Mouse (Mus musculus): ENCODE data around the gene Ttc27. TPM values are rescaled to one million over a fixed set of nuclear protein-coding genes. Genes with fewer than 3 reads are reported as not detected.

Ttc27 gene
- polyA plus RNA-seq, 1 experiment from 2014 or later = 17.1 TPM

- ATAC-seq (ENCODE audit: low read depth) (no peak), DNase-seq (no peak)
- Histone ChIP-seq H3K4me3 (replicated peaks) (no peak overlapping the region), H3K9me3 (replicated peaks) (no peaks in the 10 kb centered on the region), H3K27ac (no peak overlapping the region), H3K4me2 (no peak overlapping the region), H3K27me3 (no peaks in the 10 kb centered on the region), H3K36me3 (peaks cover 12% of the 10 kb centered on the region), H3K4me1 (replicated peaks) (no peaks in the 10 kb centered on the region), H3K9ac (no peak overlapping the region)
- 82% methylated on average over 5 of the region's 5 CpGs for WGBS (ENCODE audit: insufficient replicate concordance)
Observed at GRCm38 (mm10) chr17:74753628-74754104, 36.1 kb downstream of the Ttc27 start.

- Histone ChIP-seq H3K27ac (no peak overlapping the region), H3K9me3 (replicated peaks) (no peaks in the 10 kb centered on the region), H3K4me1 (replicated peaks) (no peaks in the 10 kb centered on the region), H3K4me3 (replicated peaks) (no peak overlapping the region), H3K36me3 (peaks cover 15% of the 10 kb centered on the region), H3K9ac (no peak overlapping the region), H3K4me2 (no peak overlapping the region), H3K27me3 (no peaks in the 10 kb centered on the region)
- no peak for DNase-seq
- 83% methylated on average over 11 of the region's 11 CpGs for WGBS (ENCODE audit: insufficient replicate concordance)
- ATAC-seq (ENCODE audit: low read depth) = no peak
Observed at GRCm38 (mm10) chr17:74754369-74755118, 37.0 kb downstream of the Ttc27 start.

- WGBS (ENCODE audit: insufficient replicate concordance) = 61% methylated on average over 9 of the region's 9 CpGs
- Histone ChIP-seq H3K9me3 (replicated peaks) (no peaks in the 10 kb centered on the region), H3K27me3 (no peaks in the 10 kb centered on the region), H3K27ac (no peak overlapping the region), H3K4me3 (replicated peaks) (no peak overlapping the region), H3K36me3 (peaks cover 14% of the 10 kb centered on the region; the same call in 1 of the 2 replicates), H3K4me2 (no peak overlapping the region), H3K4me1 (replicated peaks) (no peaks in the 10 kb centered on the region; the same call in 1 of the 2 replicates), H3K9ac (no peak overlapping the region)
- ATAC-seq (ENCODE audit: low read depth) (no peak), DNase-seq (no peak)
Observed at GRCm38 (mm10) chr17:74769390-74769811, 51.9 kb downstream of the Ttc27 start.

- H3K4me2 ChIP-seq = no peak overlapping the region
- WGBS (ENCODE audit: insufficient replicate concordance) = 81% methylated on average over 4 of the region's 4 CpGs
Observed at GRCm38 (mm10) chr17:74772364-74772763, 54.8 kb downstream of the Ttc27 start.

GRCm38 (mm10) chr17:74773556-74773955, 56.0 kb downstream of the Ttc27 start:
- Histone ChIP-seq H3K9me3 (replicated peaks) (no peaks in the 10 kb centered on the region), H3K27me3 (no peaks in the 10 kb centered on the region), H3K4me2 (no peak overlapping the region), H3K36me3 (0 out of 2 replicates have a peak, but pooled peaks cover 4% of the 10 kb centered on the region), H3K4me1 (replicated peaks) (no peaks in the 10 kb centered on the region; the same call in 1 of the 2 replicates), H3K27ac (no peak overlapping the region), H3K4me3 (replicated peaks) (no peak overlapping the region), H3K9ac (no peak overlapping the region)
- 82% methylated on average over 5 of the region's 5 CpGs for WGBS (ENCODE audit: insufficient replicate concordance)
- DNase-seq = no peak
- no peak for ATAC-seq (ENCODE audit: low read depth)

More at GRCm38 (mm10) chr17:74772364-74772763, 54.8 kb downstream of the Ttc27 start:
- DNase-seq (no peak), ATAC-seq (ENCODE audit: low read depth) (no peak)
- H3K27me3 ChIP-seq = no peaks in the 10 kb centered on the region
- H3K4me1 ChIP-seq (replicated peaks) = no peaks in the 10 kb centered on the region; the same call in 1 of the 2 replicates
- H3K36me3 ChIP-seq = 0 out of 2 replicates have a peak, but pooled peaks cover 6% of the 10 kb centered on the region
- H3K4me3 ChIP-seq (replicated peaks) = no peak overlapping the region
- no peak overlapping the region for H3K27ac ChIP-seq
- no peak overlapping the region for H3K9ac ChIP-seq
- no peaks in the 10 kb centered on the region for H3K9me3 ChIP-seq (replicated peaks)

GRCm38 (mm10) chr17:74780133-74780532, 62.6 kb downstream of the Ttc27 start:
- WGBS (ENCODE audit: insufficient replicate concordance) = 89% methylated on average over 4 of the region's 4 CpGs
- Histone ChIP-seq H3K9me3 (replicated peaks) (no peaks in the 10 kb centered on the region), H3K4me2 (no peak overlapping the region), H3K36me3 (peaks cover 8% of the 10 kb centered on the region; the same call in 1 of the 2 replicates), H3K9ac (no peak overlapping the region), H3K4me1 (replicated peaks) (no peaks in the 10 kb centered on the region), H3K4me3 (replicated peaks) (no peak overlapping the region), H3K27me3 (no peaks in the 10 kb centered on the region), H3K27ac (no peak overlapping the region)
- DNase-seq = no peak
- no peak for ATAC-seq (ENCODE audit: low read depth)

- H3K27ac ChIP-seq = no peak overlapping the region
- H3K4me2 ChIP-seq = no peak overlapping the region
- peaks cover 8% of the 10 kb centered on the region; the same call in 1 of the 2 replicates for H3K36me3 ChIP-seq
- H3K9me3 ChIP-seq (replicated peaks) = no peaks in the 10 kb centered on the region
- no peaks in the 10 kb centered on the region for H3K4me1 ChIP-seq (replicated peaks)
- ATAC-seq (ENCODE audit: low read depth) (no peak), DNase-seq (no peak)
- no peaks in the 10 kb centered on the region for H3K27me3 ChIP-seq
- 79% methylated on average over 9 of the region's 9 CpGs for WGBS (ENCODE audit: insufficient replicate concordance)
- no peak overlapping the region for H3K4me3 ChIP-seq (replicated peaks)
- H3K9ac ChIP-seq = no peak overlapping the region
Observed at GRCm38 (mm10) chr17:74780627-74781026, 63.1 kb downstream of the Ttc27 start.

GRCm38 (mm10) chr17:74781911-74782310, 64.4 kb downstream of the Ttc27 start:
- Histone ChIP-seq H3K4me1 (replicated peaks) (no peaks in the 10 kb centered on the region), H3K9ac (no peak overlapping the region), H3K4me3 (replicated peaks) (no peak overlapping the region), H3K27ac (no peak overlapping the region), H3K4me2 (no peak overlapping the region), H3K36me3 (peaks cover 8% of the 10 kb centered on the region; the same call in 1 of the 2 replicates), H3K9me3 (replicated peaks) (no peaks in the 10 kb centered on the region), H3K27me3 (no peaks in the 10 kb centered on the region)
- ATAC-seq (ENCODE audit: low read depth) (no peak), DNase-seq (no peak)

GRCm38 (mm10) chr17:74785586-74785985, 68.1 kb downstream of the Ttc27 start:
- Histone ChIP-seq H3K4me2 (no peak overlapping the region), H3K9me3 (replicated peaks) (no peaks in the 10 kb centered on the region), H3K27ac (no peak overlapping the region), H3K27me3 (no peaks in the 10 kb centered on the region), H3K4me3 (replicated peaks) (no peak overlapping the region), H3K9ac (no peak overlapping the region), H3K36me3 (peaks cover 4% of the 10 kb centered on the region; the same call in 1 of the 2 replicates), H3K4me1 (replicated peaks) (no peaks in the 10 kb centered on the region)
- WGBS (ENCODE audit: insufficient replicate concordance) = 45% methylated on average over 5 of the region's 5 CpGs
- DNase-seq = no peak
- ATAC-seq (ENCODE audit: low read depth) = no peak

GRCm38 (mm10) chr17:74786198-74786734, 68.7 kb downstream of the Ttc27 start:
- ATAC-seq (ENCODE audit: low read depth) = no peak
- Histone ChIP-seq H3K27me3 (no peaks in the 10 kb centered on the region), H3K4me3 (replicated peaks) (no peak overlapping the region), H3K4me2 (no peak overlapping the region), H3K4me1 (replicated peaks) (no peaks in the 10 kb centered on the region), H3K9ac (no peak overlapping the region), H3K9me3 (replicated peaks) (no peaks in the 10 kb centered on the region), H3K36me3 (peaks cover 3% of the 10 kb centered on the region; the same call in 1 of the 2 replicates), H3K27ac (no peak overlapping the region)
- DNase-seq = no peak
- 82% methylated on average over 10 of the region's 10 CpGs for WGBS (ENCODE audit: insufficient replicate concordance)

- H3K4me2 ChIP-seq = no peak overlapping the region
- H3K27me3 ChIP-seq = no peaks in the 10 kb centered on the region
- WGBS (ENCODE audit: insufficient replicate concordance) = 83% methylated on average over 14 of the region's 14 CpGs
- peaks cover 17% of the 10 kb centered on the region for H3K36me3 ChIP-seq
- no peaks in the 10 kb centered on the region for H3K4me1 ChIP-seq (replicated peaks)
- ATAC-seq (ENCODE audit: low read depth) (no peak), DNase-seq (no peak)
- no peak overlapping the region for H3K4me3 ChIP-seq (replicated peaks)
- no peaks in the 10 kb centered on the region for H3K9me3 ChIP-seq (replicated peaks)
- no peak overlapping the region for H3K9ac ChIP-seq
- no peak overlapping the region for H3K27ac ChIP-seq
Observed at GRCm38 (mm10) chr17:74796023-74796699, 78.6 kb downstream of the Ttc27 start.

Measured in liver, embryonic 13.5 days (tissue).